Mouse (Mus musculus) left cerebral cortex, adult 6 months (tissue): ENCODE data around the gene 4931406C07Rik. TPM values are rescaled to one million over a fixed set of nuclear protein-coding genes. Genes with fewer than 3 reads are reported as not detected.

Experiments
- long read RNA-seq, 2 experiments: library from polyadenylated mRNA; unstranded; transcript quantifications; one replicate each; pipeline ENCODE4 v2.0.0; 2019 to 2020
- polyA plus RNA-seq: library from polyadenylated mRNA; unstranded; fragments of <200 nt; fragmentation: Nextera tagmentation; gene quantifications from 2 replicates; pipeline ENCODE4 v1.2.3, GENCODE M21; 2021

Gene 4931406C07Rik
- 4.3 and 5.7 TPM in 2 replicates for polyA plus RNA-seq
- long read RNA-seq, experiment 1, transcript 4931406C07Rik-202 (9 exons, 2,650 nt): major isoform, 5 of 13 reads
- long read RNA-seq, experiment 1, partial matches to known transcripts: 1 of 13 reads
- long read RNA-seq, experiment 1, other reads (novel, unspliced or antisense): 4 of 13 reads
- long read RNA-seq, experiment 2, partial matches to known transcripts: 4 of 8 reads
- long read RNA-seq, experiment 2, other reads (novel, unspliced or antisense): 4 of 8 reads

DNA sequence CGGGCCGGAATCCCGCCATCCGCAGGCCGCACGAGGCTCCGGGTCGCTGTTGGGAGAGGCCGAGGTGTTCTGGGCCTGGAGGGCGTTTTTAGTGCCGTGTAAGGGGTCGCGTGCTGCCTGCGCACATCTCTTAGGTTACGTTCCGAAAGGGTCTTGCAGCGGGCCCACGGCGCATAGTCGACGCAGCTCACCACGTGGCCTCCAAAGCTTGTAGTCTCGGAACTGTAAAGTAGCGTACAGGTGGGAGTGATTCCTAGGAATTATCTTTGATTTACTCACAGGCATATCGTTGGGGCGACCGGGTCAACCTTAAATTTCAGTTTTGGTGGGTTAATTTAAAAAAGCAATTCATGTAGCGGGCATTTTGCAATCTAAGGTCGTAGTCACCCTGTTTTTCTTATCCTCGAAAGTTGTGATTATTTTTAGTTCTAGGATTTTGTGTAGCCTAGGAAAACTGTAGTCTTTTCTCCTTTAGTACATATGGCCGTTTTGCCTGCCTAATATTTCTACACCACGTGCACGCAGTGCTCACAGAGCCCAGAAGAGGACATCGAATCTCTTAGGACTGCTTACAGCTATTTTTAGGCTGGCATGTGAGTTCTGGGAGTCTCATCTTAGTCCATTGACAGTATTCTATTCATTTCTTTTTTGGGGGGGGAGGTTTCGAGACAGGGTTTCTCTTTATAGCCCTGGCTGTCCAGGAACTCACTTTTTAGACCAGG is at the start of gene 4931406C07Rik:
TSS of gene 4931406C07Rik (minus strand) at position 51 of the 722 bp plus-strand sequence.

GRCm38 (mm10) chr9:15305503-15306397 is 498 bp downstream of the 4931406C07Rik start, which contains the start of gene Taf1d:
TSS of gene Taf1d (plus strand) at chr9:15306214.

DNA sequence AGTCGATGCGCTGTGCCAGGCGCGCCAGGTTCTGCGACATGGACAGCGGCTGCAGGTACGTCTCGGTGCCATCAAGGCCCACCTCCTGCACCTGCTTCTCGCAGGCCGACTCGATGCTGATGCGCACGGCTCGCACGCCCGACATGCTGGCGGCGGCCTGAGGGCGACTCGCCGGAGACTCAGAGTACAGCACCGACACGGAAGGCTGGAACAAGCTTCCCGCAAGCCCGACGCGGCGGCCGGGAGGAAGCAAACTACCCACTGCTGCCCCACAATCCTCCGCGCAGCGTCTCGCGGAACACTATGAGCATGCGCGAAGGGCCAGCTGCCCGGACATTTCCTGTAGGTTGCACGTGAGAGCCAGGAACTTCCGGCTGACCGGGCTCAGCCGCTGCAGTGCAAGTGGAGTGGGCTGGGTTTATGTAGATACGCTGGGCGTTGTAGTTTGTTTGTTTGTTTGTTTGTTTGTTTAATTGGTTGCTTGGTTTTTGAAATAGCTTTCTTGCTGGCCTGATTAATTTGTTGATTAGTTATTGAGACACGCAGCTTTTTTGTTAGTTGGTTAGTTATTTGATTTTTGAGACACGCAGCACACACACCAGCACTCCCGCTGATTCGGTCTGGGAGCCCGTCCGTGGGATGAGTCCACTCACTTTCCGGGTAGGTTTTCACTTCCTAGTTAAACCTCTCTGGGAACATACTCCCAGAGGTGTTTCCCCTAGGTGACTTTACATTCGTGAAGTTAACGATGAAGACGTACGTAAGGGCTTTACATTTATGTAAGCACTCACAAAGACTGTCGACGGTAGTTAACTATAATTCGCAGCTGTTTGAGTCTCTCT is 26.4 kb downstream of the 4931406C07Rik start, which contains the start of gene Med17:
TSS of gene Med17 (minus strand) at position 283 of the 842 bp plus-strand sequence.

DNA sequence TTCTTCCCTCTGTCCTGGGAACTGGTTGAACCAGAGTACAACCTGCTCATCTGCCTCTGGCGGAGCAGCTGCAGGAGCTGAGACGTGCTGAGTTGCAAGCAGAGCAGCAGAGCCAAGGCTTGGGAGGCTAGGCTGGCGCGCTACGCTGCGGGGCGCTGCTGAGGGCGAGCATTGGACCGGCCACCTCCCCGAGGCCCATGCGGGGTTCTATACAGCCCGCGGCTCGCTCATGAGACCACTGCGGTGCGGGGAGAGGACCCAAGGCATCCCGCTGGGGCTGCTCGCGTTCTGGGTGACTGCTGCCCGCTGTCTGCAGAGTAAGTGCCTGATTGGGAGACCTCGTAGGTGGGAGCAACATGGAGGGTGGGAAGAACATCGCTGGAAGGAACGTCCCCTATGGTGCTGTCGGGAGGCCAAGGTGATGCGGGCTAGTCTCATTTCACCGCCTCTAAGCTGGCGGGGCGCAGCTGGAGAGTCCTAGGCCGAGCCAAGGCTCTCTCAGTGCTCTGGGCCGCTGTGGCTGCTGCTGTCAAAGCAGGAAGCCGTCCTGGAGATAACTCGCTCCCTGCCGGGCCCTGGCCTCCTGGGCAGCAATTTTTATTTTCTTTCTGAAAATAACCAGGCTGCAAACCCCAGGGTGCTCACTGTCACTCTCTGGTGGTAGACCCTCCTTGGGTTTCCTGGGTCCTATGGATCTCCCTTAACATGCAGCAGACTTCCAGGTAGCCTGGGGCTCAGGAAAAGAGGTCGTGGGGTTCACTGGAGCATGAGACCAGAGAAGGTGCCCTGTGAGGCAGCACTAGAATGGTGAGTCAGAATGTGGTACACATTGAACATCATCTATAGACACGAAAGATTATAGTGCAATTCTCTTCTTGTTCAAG is 67.0 kb downstream of the 4931406C07Rik start, which contains the start of gene Vstm5:
TSS of gene Vstm5 (plus strand) at position 4 of the 884 bp plus-strand sequence.

Other genes starting within 250 kb of the 4931406C07Rik start
- gene Hephl1, start 194.3 kb downstream of the 4931406C07Rik start, polyA plus RNA-seq: not detected in 2 replicates
- gene Vstm5, start 67.4 kb downstream of the 4931406C07Rik start, polyA plus RNA-seq: 14.6 and 16.2 TPM in 2 replicates
- gene Med17, start 26.5 kb downstream of the 4931406C07Rik start, polyA plus RNA-seq: 17.2 and 24.9 TPM in 2 replicates
- gene Taf1d, start 234 bp downstream of the 4931406C07Rik start, polyA plus RNA-seq: 17.2 and 17.5 TPM in 2 replicates
- gene Cep295, start 51.3 kb upstream of the 4931406C07Rik start, polyA plus RNA-seq: 2.4 and 3.1 TPM in 2 replicates
- 0.39 TPM in 1 of 2 replicates, not detected in the other for gene Smco4, start 187.0 kb upstream of the 4931406C07Rik start, polyA plus RNA-seq